Mouse (Mus musculus) CD4-positive, CD25-positive, alpha-beta regulatory T cell, adult 9 weeks (primary cell): Measurements from ENCODE around the gene Eva1c. TPM values are rescaled to one million over a fixed set of nuclear protein-coding genes. Genes with fewer than 3 reads are reported as not detected.

Experiments used
- polyA plus RNA-seq: library from polyadenylated mRNA; unstranded; fragments of 100-300 nt; shearing (Covaris generic); gene quantifications from one replicate; pipeline ENCODE4 v1.2.1, GENCODE M21; 2017

Gene Eva1c
- polyA plus RNA-seq: not detected

DNA sequence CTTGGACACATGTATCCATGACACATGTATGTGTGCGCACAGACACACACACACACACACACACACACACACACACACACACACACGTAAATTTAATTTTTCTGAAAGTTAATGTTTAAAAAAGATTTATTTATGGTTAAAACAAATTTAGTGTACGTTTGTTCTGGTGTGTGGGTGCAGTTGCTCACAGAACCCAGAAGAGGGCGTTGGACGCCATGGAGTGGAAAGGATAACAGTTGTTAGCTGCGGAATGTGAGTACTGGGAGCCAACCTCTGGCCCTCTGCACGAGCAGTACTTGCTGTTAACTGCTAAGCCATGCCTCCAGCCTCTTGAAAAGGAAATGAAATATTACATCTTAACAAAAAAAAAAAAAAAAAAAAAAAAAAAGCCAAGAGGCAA is at the start of gene Eva1c:
Eva1c (plus strand) TSS at position 263 of the 400 bp plus-strand sequence.

DNA sequence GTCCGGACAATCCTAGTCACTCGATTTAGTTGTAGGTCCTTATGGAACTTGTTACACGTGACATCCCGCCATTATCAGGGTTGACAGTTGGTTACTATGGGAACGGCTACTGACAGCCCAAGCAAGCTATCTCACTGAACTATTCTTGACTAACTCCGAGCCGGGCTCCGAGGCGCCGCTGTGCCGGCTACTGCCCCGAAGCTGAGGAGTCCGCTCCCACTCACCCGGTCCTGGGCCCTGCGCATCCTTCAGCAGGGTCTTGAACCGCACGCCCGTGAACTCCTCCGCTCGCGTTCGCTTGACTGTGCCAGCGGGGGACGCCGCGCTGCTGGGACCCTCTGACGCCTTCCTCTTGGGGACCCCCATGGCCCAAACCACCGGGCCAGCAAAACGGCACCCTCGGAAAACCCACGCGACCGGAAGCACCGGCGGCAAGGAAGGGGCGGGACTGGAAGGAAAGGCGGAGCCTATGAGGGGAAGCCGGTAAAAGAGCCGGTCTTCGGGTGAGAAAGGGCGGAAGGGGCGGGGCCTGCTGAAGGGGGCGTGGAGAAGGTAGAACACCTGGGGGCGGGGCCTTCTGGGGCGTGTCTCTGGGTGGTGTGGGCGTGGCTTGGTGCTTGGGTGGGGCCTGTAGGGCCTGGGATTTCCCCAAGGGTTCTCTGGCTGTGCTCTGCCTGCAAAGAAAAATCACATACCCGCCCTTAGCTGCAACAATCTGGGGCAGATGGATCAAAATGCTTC is 16.4 kb upstream of the Eva1c start, which contains the start of gene Urb1:
Urb1 (minus strand) TSS at position 439 of the 741 bp plus-strand sequence.

DNA sequence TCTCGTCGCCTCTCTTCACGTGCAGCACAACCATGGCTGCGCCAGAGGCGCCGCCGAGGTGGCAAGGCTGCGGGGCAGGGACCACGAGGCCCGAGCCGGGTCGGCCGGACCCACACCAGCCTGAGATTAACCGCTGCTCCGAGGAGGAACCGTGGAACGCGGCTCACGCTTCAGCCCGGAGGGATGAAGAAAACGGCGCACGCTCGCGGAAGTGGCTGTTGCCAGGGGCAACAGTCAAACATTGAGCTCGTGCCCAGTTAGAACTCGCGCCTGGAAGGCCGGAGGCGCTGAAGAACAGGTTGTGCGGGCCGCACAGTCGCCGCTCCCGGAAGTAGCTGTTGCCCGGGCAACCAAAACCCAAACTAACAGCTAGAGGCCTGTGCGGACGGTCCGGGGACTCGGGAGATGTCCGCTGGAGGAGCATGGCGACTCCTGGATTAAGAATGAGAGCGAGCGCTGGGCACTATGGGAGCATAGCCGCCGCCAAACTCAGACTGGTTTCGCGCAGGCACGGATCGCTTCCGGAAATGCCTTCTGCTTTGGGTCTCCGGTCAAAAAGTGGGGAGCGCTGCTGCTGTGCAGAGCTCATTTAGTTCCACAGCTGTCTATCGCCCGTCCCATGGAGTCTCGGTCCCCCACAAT is 108.3 kb downstream of the Eva1c start, which contains the start of gene Cfap298:
Cfap298 (minus strand) TSS at position 428 of the 642 bp plus-strand sequence.

Other genes with a start within 250 kb of the Eva1c start
- gene Mis18a, start 99.3 kb upstream of the Eva1c start, polyA plus RNA-seq: 64.1 TPM
- not detected for gene Mrap, start 88.5 kb upstream of the Eva1c start, polyA plus RNA-seq
- gene Urb1, start 16.3 kb upstream of the Eva1c start, polyA plus RNA-seq: 21.3 TPM
- gene Cfap298, start 108.4 kb downstream of the Eva1c start, polyA plus RNA-seq: 37.7 TPM
- 57.7 TPM for gene Synj1, start 184.6 kb downstream of the Eva1c start, polyA plus RNA-seq
- 56.5 TPM for gene Paxbp1, start 217.8 kb downstream of the Eva1c start, polyA plus RNA-seq